Mouse (Mus musculus) heart, postnatal 10 days (tissue): Measurements from ENCODE around the gene Galnt18. TPM values are rescaled to one million over a fixed set of nuclear protein-coding genes. Genes with fewer than 3 reads are reported as not detected.

Source experiments
- DNase-seq, 2 experiments: peaks; one replicate each; pipeline ENCODE4 v3.0.0; 2021
- intact Hi-C: fragments of 180-260 bp; cut with DNase I; formaldehyde crosslinking; loops from one replicate; pipeline ENCODE4 v1.15.1; 2025
- total RNA-seq, 2 experiments: library from RNA; stranded (reverse); gene quantifications; 2 replicates each; pipeline ENCODE4 v1.2.3; 2021

Galnt18 gene
- total RNA-seq, 2 experiments from 2014 or later: 20.9 to 23.0 TPM

DNA sequence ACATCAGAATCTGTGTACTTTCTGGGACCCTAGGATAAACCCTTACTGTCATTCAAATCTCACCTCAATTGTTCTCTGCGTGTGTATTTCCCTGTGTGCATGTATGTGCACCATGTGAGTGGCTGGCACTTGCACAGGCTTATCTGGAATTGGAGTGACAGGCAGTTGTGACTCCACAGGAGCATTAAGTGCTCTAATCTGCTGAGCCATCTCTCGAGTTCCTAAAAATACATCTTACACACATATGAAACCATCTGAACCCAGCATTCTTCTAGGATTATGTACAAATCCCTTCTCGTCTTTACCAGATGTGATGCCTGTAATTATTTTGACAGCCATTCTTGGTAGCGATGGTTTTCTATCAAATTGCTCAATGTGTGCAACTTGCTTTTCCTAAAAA lies 121.2 kb downstream of the Galnt18 start:
- DNase-seq: no peak
- intact Hi-C loops: no loop called here

DNA sequence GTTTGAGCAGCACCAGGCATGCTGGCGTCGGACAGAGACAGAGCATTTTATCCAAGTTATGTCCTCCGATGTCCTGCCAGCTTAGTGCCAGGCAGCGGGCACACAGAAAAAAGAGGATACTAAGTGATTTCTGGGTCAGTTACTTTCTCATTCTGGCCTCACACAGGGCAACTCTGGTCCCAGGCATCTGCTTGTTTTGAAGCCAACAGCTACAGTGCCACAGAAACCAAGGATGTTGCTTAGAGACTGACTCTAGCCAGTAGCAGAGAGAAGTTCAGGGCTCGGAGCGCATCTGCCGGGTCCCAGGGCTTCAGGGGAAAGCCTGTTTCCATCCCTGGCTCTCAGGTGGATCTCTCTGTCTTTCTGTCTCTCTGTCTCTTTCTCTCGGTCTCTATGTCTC lies 124.8 kb downstream of the Galnt18 start:
- intact Hi-C loops: no loop called here
- no peak for DNase-seq

DNA sequence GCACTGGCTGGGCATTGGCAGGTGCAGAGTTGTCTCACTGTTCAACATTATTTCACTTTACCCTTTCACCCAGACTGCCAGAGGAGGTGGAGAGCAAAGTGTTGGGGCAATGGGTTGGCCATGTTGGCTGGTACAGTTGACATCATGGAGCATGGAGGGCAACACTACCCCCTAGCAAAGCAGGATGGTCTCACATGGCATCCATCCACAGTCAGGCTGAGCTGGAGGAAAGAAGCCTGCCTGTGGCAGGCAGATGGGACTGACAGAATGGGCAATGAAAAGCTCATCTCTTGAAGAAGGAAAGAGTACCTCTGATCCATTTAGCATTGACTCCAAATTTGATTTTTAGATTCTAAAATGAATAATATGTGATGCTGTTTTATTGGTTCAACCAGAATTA lies 125.3 kb downstream of the Galnt18 start:
- intact Hi-C loops: no loop called here
- no peak for DNase-seq

DNA sequence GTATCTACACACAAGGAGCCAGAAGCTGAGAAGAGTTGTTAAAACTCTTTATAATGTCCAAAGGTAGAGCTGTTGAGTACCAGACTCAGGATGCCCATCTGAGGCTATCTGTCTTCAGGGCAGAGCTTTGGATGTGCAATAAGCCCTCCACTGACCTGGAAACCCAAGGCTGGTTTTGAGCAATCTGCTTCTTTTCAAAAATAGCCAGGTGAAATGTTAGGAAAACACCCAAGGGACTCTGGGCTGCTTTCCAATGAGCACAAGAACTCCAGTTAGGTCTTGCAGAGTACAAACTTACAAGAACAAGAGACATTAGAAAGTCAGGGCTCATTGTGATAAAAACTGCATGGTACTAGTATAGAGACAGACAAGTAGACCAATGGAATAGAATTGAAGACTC lies 135.4 kb downstream of the Galnt18 start:
- no peak for DNase-seq

DNA sequence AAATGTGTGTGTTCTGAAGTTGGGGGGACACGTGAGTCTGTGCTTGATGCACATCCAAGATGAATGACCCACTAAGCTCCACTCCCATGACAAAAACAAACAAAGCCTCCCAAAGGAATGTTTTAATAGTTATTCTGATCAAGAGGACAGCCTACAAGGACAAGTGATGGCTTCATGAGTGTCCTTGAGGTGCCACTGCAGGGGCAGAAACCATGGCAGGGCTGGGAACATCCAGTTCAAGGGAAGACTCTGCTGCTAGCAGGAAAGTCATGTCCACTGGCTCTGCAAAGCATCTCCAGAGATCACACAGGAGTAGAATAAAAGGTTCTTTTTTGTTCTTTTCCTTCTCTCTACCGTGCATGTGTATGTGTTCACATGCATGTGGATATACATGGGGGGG lies 140.9 kb downstream of the Galnt18 start:
- DNase-seq: no peak
- intact Hi-C loops: no loop called here

More for the DNA sequence above, 135.4 kb downstream of the Galnt18 start:
- intact Hi-C loops: no loop called here

DNA sequence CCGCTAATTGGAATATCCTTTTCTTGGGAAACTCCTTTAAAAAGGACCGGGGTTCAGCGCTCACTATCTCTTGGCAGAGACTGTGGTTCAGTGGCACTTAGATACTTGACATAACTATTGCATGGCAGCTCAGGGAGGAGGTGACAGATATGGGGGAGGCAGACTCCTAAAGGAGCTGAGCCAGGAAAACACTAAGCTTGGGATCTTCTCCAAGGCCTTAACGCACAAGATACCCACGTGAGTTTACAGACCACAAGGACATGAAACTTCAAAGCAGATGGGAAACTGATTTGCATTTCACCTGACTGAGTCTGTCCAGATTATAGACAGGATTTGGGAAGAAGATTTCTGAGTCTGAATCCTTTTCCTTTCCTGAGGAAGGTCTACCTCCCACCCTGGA lies 141.3 kb downstream of the Galnt18 start:
- intact Hi-C loops: no loop called here
- peak in 1 of 2 experiments; percentile 19 for DNase-seq

DNA sequence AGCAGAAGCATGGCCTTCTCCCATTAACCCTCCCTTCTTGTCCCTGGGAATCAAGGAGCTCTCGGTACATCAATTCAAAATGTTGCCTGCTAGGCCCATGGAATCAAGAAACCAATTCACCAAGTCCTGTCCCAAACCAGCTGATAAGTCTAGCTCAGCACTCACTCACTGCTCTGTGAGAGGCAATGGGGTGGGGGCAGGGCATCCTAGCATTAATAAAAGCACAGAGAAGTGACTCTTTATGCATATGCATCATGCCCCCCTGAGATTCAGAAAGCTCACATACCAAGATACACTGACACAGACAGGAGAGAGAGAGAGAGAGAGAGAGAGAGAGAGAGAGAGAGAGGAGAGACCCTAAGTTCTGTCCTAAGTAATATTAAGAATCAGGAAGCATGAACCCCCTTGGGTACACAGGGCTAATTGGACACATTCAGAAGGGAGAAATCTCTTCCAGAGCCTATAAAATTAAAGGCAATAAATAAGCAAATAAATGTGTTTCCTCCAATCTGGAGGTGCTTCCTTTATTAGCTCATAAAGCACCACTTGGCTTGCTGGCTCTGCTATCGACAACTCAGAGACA lies 141.8 kb downstream of the Galnt18 start:
- intact Hi-C loops: no loop called here
- no peak for DNase-seq

DNA sequence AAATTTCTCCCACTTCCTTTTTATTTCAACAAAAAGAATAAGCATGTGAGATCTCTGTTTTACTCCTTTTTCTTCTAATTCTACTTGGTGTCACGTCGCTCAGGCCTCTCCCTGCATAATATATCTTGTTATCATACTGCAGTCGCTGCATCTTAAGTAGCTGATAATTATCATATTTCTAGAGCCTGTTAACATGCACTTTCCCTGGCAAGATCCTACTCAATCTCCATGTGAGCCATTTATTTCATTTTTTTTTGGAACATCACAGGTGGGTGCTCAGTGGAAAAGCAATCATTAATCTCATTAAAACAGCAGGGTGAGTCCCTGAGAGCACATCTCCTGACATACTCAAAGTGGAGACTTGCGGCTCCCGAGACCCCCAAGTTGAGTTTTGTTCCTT lies 143.3 kb downstream of the Galnt18 start:
- intact Hi-C loops: no loop called here
- DNase-seq: no peak

DNA sequence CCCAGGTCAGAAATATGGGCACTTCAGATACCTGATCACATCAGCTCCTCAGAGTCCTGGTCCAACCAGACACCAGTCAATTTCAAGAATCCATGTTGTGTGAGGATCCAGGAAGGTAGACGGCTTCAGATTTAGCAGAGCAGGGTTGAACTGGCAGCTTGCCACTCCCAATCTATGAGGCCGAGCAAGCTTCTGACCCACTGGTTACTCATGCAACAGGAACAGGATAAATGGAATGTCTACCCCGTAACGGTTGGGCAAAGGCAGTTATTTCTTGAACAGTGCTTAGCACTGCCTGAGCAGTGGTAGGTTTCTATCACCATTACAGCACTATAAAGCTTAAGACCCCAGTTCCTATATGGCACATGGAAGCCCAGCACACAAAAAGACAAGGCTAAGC lies 148.5 kb downstream of the Galnt18 start:
- intact Hi-C loops: no loop called here
- DNase-seq: peak; percentile 32 to 38

DNA sequence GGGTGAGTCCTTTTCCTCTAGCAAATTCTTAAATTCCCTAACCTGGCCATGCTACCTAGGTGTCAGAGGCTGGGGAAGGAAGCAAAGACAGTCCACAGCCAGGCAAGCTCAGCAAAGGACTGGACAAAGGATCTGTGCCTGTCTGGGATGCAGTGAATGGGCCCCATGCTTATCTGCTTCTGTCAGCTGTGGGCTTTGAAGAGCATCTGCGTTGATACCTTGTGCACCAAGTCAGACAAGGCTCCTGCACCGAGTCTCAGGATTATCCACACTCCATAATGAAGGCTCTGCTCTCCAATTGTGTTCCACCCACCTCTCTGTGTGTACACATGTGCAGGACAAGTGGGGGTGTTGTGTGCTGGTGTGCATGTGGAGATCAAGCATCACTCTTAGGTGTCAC lies 153.5 kb downstream of the Galnt18 start:
- intact Hi-C loops: no loop called here
- DNase-seq: no peak

DNA sequence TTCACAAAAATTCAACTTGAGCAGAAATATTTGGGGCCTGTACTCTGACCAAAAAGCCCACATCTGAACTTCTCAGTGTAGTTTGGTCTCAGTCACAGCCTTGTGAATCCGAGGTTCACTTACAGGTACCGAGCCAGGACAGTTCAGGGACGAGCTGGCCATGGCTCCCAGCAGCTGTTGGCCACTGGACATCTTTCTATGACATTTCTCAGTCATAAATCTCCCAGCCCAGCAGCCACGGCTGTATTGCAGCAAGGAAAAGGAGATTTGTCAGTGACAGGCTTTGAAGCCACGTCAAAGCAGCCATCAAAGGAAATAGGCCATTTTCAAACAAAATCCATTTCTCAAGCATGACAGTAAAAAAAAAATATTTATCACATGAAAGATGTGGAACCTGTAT lies 154.0 kb downstream of the Galnt18 start:
- DNase-seq: no peak
- intact Hi-C loops: no loop called here

DNA sequence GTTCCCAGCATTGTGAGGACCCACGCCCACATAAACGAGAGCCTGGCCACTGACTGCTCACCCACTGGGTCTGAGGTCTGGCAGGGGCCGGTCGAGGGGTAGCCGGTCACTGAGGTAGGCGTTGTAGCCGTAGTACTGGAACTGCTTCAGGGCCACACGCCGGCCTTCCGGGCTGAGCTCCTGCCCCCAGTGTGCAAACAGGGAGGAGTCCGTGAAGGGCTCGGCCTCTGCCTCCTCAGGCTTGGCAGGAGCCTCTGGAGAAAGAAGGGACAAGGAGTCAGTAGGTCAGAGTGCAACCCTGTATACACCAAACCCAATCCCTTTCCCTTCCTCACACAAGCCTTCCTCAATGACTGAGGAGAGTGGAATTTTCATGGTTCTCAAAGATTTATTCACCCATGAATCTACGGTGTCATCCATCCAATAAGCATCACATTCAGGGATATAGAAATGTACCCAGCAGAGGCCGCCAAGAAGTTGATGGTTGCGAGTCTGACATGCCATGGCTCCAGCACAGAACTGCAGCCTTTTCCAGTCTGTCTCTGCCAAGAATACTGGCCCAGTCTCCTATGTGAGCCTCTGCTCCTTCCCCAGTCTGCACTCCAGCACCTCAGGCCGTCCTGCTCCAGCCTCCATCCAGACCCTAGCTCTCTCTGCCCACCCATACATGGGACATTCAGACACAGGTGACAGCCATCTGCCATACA lies 163.4 kb downstream of the Galnt18 start:
- DNase-seq: no peak
- intact Hi-C loops: no loop called here

DNA sequence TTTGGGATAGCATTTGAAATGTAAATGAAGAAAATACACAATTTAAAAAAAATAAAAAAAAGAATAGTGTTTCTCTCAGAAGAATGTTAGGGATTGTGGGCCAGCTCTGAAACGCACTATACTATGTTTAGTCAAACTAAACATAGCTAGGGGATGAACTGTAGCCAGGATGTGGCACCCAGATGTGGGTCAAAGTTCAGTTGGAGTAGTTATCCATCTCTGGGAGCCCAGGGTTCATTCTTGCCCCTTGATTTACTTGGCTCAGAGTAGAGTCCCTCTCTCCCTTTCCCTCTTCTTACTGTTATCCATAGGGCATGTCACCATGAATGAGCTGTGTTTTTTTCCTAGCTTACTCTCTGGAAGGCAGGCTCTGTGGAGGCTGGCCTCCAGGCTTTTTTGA lies 165.3 kb downstream of the Galnt18 start:
- DNase-seq: no peak

DNA sequence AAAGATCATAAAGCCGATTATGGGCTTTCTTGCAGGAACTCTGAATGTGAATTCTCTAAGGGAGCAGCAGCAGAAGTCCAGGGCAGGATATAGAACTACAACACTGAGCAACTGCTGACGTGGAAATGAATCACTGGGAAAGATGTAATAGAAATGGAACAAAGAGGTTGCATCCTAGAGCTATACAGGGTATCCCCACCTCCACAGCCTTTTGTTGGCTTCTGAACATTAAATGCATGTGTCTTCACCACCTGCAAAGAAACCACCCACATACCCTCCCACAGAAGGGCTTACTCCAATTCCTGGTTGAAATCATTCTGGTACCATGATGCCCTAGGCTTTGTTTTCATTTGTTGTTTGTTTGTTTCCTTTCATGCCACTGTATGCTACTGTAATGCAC lies 172.3 kb downstream of the Galnt18 start:
- intact Hi-C loops: no loop called here
- DNase-seq: no peak

More for the DNA sequence above, 165.3 kb downstream of the Galnt18 start:
- intact Hi-C loops: no loop called here

DNA sequence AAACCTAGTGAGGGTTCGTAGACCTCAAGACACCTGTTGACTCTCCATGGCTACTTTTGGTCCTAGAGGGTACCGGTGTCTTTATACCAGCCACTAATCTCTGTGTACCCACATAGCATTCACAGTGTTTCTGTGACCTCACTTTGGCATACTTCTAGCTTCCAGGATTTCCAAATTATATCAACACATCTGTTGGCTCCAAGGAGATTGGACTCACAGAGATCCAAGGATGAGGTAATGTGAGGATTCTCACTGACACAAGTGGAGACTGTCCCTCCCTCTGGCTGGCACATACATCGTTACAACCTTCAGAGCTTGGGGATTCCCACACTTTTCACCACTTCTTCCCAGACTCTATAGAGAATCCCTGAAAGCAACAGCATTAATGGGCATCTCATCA lies 173.7 kb downstream of the Galnt18 start:
- DNase-seq: no peak
- intact Hi-C loops: no loop called here

DNA sequence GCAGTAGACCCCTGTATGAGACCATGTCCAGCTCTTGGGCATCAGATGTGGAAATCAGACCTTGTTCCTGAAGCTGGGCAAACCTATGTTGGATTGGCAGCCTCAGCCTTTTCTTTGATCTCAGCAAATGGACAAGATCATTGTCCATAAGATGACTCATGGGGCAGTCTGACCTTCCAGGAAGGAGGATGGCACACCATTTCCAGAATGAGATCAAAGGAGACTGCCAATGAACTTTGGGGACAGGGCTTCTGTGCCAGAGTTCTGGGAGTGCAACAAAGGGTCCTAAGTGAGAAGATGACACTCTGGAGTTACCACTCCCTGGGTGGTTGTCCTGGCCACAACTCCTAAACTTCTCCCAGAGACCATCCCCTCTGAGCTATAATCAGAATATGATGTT lies 174.1 kb downstream of the Galnt18 start:
- intact Hi-C loops: no loop called here
- DNase-seq: no peak

DNA sequence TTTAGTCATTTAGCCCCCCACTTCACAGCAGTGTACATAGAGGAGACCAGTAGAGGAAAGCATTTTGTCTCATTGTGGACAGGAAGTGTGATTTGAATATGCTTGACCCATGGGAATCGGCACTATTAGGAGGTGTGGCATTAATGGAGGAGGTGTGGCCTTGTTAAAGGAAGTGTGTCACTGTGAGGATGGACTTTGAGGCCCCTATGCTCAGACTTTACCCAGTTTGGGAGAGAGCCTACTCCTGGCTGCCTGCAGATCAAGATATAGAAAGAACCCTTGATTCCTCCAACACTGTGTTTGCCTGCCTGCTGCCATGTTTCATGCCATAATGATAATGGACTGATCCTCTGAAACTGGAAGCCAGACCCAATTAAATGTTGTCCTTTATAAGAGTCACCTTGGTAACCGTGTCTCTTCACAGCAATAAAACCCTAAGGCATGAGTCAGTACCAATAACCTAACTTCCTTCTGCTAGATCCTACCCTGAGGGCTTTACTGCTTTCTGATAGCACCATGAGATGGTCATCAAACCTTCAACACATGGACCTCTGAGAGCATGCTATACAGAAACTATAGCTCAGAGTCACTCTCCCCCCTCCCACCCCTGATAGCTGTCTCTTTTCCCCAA lies 175.1 kb downstream of the Galnt18 start:
- DNase-seq: no peak
- intact Hi-C loops: no loop called here

DNA sequence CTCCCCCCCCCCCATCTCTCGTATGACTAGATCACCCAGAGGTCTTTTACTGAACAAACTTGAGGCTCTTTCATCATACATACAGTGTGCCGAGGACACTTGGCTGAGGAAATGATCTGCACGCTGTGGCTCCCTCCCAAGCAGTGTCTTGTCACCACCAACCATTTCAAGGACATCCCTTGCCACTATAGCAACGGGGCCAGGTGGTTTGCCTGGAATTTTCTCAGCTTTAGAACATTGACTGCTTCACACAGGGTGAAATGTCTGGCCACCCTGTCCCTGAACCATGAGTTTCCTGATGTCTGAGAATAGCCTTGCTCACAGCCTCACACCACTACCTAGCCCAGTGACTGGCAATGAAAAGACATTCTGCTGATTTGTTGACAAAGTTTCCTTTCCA lies 176.6 kb downstream of the Galnt18 start:
- DNase-seq: no peak
- intact Hi-C loops: no loop called here

DNA sequence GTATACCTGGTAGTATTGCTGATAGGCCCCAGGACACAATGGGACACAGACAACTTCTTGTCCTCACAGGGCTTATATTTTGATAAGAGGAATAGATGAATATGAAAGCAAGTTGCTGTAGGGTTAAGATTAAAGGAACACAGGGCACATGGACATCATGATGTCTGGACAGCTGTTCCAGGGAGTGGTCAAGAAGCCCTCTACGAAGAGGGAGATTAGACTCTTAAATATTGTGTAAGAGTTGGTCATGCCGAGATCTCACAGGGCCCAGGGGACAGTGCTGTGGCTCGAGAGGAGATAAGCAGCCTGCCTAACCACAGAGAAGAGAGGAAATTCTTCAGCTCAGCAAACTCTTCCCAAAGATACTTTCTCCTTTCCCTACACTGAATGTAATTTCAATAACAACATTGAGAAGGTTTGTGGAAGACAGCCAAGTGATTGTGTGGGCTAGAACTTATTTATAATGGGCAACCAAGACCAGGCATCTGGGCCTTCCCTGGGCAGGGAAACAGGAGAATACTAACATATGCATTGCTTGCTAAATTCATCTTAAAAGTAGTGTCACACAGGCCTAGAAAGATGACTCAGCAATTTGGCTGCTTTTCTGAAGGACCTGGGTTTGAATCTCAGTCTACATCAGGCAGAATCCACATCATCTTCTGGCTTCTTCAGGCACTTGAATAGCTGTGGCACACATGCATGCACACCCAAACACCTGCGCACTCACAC lies 178.3 kb downstream of the Galnt18 start:
- peak in 1 of 2 experiments; percentile 17 for DNase-seq
- intact Hi-C loops: no loop called here

DNA sequence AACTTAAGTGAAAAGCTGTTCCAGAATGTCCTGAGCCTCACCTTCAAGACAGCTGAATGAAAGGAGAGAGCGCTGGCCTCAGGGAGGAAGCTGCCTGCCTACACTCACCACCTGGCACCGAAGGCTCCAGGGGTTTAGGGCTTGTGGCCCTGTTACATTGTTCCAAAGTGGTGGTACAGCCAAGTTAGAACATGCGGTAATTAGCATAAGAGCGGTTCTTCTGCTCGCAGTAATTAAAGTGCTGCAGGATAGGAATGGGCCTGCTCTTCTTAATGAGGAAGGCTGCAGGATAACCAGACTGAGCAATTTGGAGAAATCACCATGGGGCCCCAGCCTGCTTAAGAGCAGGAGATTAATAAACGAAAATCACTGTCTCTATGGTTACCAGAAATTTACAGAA lies 179.0 kb downstream of the Galnt18 start:
- no peak for DNase-seq
- intact Hi-C loops: no loop called here

DNA sequence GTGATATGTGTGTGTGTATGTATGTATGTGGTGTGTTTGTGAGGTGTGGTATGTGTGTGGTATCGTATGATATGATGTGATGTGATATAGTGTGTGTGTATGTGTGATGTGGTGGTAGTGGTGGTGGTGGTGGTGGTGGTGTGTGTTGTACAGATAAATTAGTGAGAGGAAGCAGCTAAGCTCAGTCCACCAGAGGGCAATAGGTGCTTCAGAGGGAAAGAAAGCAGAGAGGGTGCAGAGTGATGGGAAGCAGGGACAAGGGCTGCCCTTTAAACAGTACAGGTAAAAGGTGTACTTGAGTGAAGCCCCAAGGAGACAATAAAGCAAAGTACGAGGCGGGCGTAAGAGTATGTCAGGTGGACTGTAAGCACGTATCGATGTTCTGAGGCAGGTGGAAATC lies 186.1 kb downstream of the Galnt18 start:
- intact Hi-C loops: no loop called here
- DNase-seq: no peak
